Mouse (Mus musculus) forebrain, embryonic 16.5 days (tissue): ENCODE measurements around the gene Med23. TPM values are rescaled to one million over a fixed set of nuclear protein-coding genes. Genes with fewer than 3 reads are reported as not detected.

Source experiments
- microRNA-seq: library from miRNA; unstranded; fragments of <30 nt; microRNA quantifications from one replicate; pipeline ENCODE4, GENCODE M21; 2017
- polyA plus RNA-seq: library from polyadenylated mRNA; unstranded; fragments of >200 nt; fragmentation: Nextera tagmentation; extraction: Ambion mirVana; gene quantifications from 2 replicates; pipeline ENCODE4 v1.2.1, GENCODE M21; 2015

Gene Med23
- polyA plus RNA-seq, 1 experiment from 2014 or later, result 35.4 TPM

Small RNAs within 50 kb of the gene (microRNA-seq; reads per million reads assigned to microRNA genes)
- not detected for gene Mir6905

Other genes starting within 250 kb of the Med23 start
- 0.99 and 2.3 TPM in 2 replicates for gene Enpp1, start 157.8 kb upstream of the Med23 start, polyA plus RNA-seq
- gene Enpp3, start 27.2 kb upstream of the Med23 start, polyA plus RNA-seq, result 2.9 and 3.9 TPM in 2 replicates
- gene Arg1, start 57.5 kb downstream of the Med23 start, polyA plus RNA-seq, result 0.68 and 0.76 TPM in 2 replicates